Mouse (Mus musculus) stomach, embryonic 16.5 days (tissue): ENCODE data around the gene Fgf14. TPM values are rescaled to one million over a fixed set of nuclear protein-coding genes. Genes with fewer than 3 reads are reported as not detected.

Source experiments
- ATAC-seq: fragments of 200-750 bp; cut with Nextera tagmentation; 2 replicates; pipeline ENCODE4 v1.8.0; 2017; ENCODE audit warnings: moderate number of reproducible peaks, moderate TSS enrichment; ENCODE audit not compliant: insufficient read depth, low FRiP score
- H3K27ac ChIP-seq: fragments of 300-500 bp; sonication (generic); 2 replicates; pipeline ENCODE4 v1.5.1; 2014; ENCODE audit warnings: low read length
- H3K27me3 ChIP-seq: fragments of 300-500 bp; sonication (generic); 2 replicates; pipeline ENCODE4 v1.6.1; 2014; ENCODE audit warnings: low read length, control low read depth, mixed read lengths; ENCODE audit not compliant: control insufficient read depth, insufficient read depth
- H3K36me3 ChIP-seq: fragments of 300-500 bp; sonication (generic); 2 replicates; pipeline ENCODE4 v1.6.1; 2014; ENCODE audit warnings: low read length; ENCODE audit not compliant: control insufficient read depth, insufficient read depth
- H3K4me1 ChIP-seq: fragments of 300-500 bp; sonication (generic); 2 replicates; pipeline ENCODE4 v1.6.1; 2014; ENCODE audit warnings: low read length, control low read depth, mixed read lengths; ENCODE audit not compliant: control insufficient read depth, insufficient read depth
- H3K4me2 ChIP-seq: fragments of 300-500 bp; sonication (generic); 2 replicates; pipeline ENCODE4 v1.6.1; 2014; ENCODE audit warnings: low read depth, low read length, mixed read lengths
- H3K4me3 ChIP-seq: fragments of 300-500 bp; sonication (generic); replicated peaks from 2 replicates; pipeline ENCODE4 v1.5.1; 2014; ENCODE audit warnings: mild to moderate bottlenecking, low read length
- H3K9ac ChIP-seq: fragments of 300-500 bp; sonication (generic); 2 replicates; pipeline ENCODE4 v1.6.1; 2014; ENCODE audit warnings: low read length
- H3K9me3 ChIP-seq: fragments of 300-500 bp; sonication (generic); replicated peaks from 2 replicates; pipeline ENCODE4 v1.6.1; 2016; ENCODE audit warnings: low read length, control low read depth; ENCODE audit not compliant: control insufficient read depth
- WGBS: fragments of 180-500 bp; shearing (Covaris S2); extraction: QIAGEN DNeasy Blood & Tissue Kit; methylation state at CpG from one replicate; pipeline ENCODE4 v1.1.7; 2014; 5-methylcytosine and 5-hydroxymethylcytosine counted together
- polyA plus RNA-seq: library from polyadenylated mRNA; unstranded; fragments of >200 nt; fragmentation: Nextera tagmentation; extraction: Ambion mirVana; gene quantifications from 2 replicates; pipeline ENCODE4 v1.2.1, GENCODE M21; 2015

Fgf14 gene
- polyA plus RNA-seq, 1 experiment from 2014 or later, result 2.6 TPM

DNA sequence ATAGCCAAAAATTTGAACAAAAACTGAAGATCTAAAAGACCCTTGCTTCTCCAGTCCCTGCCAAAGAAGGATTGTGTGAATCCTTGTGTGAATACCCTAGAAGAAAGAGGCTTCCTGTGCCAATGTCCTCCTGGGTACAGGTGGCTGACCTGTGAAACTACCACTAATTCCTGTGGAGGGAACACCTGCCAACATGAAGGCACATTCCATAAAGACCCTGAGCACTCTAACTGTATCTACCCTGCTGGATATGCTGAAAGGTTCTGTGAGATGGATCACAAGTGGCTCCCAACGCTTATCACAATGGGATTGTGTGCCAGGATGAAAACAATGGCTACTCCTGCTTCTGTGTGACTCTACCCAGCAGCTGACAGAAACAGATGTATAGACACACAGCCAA lies 144.9 kb downstream of the Fgf14 start:
- Histone ChIP-seq H3K9me3 (no peaks in the 10 kb centered on the region), H3K27me3 (no peaks in the 10 kb centered on the region), H3K4me2 (no peak overlapping the region), H3K9ac (no peak overlapping the region), H3K36me3 (no peaks in the 10 kb centered on the region), H3K4me3 (no peak overlapping the region), H3K4me1 (no peaks in the 10 kb centered on the region), H3K27ac (no peak overlapping the region)
- no peak for ATAC-seq
- 57% methylated on average over 1 of the region's 1 CpGs for WGBS

DNA sequence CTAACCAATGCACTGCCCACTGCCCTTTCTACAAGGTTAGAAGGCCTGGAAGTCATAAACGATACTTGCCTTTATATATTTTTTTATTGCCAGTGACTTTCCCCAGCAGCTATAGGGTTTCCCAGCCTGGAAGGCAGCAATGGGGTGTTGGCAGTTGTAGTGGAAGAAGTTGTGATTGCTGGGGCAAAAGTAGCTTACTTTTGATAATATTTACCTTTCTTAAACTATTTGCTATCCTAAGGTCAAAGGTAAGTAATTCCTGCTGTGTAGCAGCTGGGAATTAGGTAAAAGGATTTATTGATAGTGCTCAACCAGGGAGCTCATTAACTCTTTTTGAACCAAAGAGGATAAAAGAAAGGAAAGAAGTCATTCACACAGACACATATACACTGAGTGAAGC lies 164.9 kb downstream of the Fgf14 start:
- H3K9me3 ChIP-seq, result no peaks in the 10 kb centered on the region
- no peak overlapping the region for H3K27ac ChIP-seq
- H3K9ac ChIP-seq, result no peak overlapping the region
- H3K27me3 ChIP-seq, result no peaks in the 10 kb centered on the region
- no peaks in the 10 kb centered on the region for H3K36me3 ChIP-seq
- ATAC-seq, result peak; percentile 33; the same call in 1 of the 2 replicates
- no peak overlapping the region for H3K4me2 ChIP-seq
- H3K4me3 ChIP-seq, result no peak overlapping the region
- H3K4me1 ChIP-seq, result no peaks in the 10 kb centered on the region
- 44% methylated on average over 1 of the region's 1 CpGs for WGBS

DNA sequence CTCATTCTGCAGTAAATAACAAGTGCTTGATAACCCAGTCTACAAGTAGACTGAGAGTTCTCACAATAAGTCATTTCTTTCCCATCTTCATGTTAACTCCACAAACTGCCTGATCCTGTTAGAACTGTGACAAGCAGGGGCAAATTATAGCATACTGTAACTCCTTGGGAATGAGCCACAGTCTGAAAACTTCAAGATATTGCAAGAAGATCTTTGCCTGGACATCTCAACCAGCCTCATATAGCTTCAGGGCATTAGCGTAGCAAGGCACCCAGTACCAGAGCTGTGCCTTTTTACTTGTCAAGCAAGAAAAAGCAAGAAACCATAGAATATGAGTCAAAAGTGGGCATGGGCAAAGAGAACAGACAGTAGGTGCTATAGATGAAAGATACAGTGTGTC lies 188.0 kb downstream of the Fgf14 start:
- no peak overlapping the region for H3K9ac ChIP-seq
- H3K4me2 ChIP-seq, result no peak overlapping the region
- no peaks in the 10 kb centered on the region for H3K4me1 ChIP-seq
- H3K27me3 ChIP-seq, result no peaks in the 10 kb centered on the region
- WGBS, result 91% methylated on average over 1 of the region's 1 CpGs
- H3K9me3 ChIP-seq, result no peaks in the 10 kb centered on the region
- no peaks in the 10 kb centered on the region for H3K36me3 ChIP-seq
- no peak overlapping the region for H3K27ac ChIP-seq
- no peak overlapping the region for H3K4me3 ChIP-seq
- ATAC-seq, result no peak

DNA sequence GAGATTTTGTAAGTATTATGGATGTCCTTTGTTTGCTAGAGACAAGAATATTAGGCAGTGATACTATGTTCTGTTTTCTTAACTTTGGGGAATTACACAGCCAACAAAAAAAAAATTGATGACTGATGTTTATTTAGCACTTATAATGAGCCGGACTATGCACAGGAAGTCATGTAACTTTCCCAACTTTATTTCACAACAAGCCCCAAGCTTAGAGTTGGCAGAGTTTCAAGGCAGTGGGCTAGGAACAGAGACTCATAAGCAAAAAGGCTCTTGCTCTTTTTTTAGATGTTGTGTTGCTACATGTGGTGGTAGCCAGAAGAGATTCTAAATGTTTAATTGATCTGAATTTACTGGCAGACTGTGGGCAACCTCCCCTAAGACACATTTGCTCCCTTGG lies 191.7 kb downstream of the Fgf14 start:
- 66% methylated on average over 1 of the region's 1 CpGs for WGBS
- Histone ChIP-seq H3K36me3 (no peaks in the 10 kb centered on the region), H3K4me3 (no peak overlapping the region), H3K4me1 (no peaks in the 10 kb centered on the region), H3K4me2 (no peak overlapping the region), H3K27me3 (no peaks in the 10 kb centered on the region), H3K27ac (no peak overlapping the region), H3K9me3 (no peaks in the 10 kb centered on the region), H3K9ac (no peak overlapping the region)
- no peak for ATAC-seq

DNA sequence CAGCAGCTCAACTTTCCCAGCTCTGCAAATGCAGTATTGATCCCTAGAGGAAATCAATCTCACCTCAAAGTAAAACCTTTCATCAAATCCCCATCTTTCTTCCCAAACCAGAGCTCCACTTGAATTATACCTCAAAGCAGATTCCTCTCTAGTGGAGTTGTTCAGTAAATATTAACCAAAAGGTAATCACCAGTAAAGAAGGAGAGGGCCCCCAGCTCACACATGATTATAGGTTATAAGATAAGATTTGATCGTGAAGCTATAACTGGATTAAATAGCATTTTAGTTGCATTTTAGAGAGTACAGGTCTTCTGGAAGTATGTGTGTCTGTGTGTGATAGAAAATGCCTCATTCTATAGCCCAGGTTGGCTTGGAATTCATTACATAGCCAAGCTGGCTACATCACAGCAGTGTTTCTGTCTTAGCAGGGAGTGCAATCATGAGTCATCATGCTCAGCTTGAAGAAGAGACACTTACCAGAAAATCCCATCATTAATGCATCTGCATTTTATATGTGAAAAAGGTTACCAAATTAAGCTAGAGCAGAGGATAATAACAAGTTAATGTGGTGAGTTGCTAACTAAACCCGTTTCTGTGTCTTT lies 202.8 kb downstream of the Fgf14 start:
- H3K9ac ChIP-seq, result no peak overlapping the region
- no peaks in the 10 kb centered on the region for H3K27me3 ChIP-seq
- no peak overlapping the region for H3K27ac ChIP-seq
- H3K4me1 ChIP-seq, result no peaks in the 10 kb centered on the region
- H3K4me3 ChIP-seq, result no peak overlapping the region
- no peaks in the 10 kb centered on the region for H3K9me3 ChIP-seq
- H3K36me3 ChIP-seq, result no peaks in the 10 kb centered on the region
- WGBS, result 64% methylated on average over 2 of the region's 2 CpGs
- no peak overlapping the region for H3K4me2 ChIP-seq
- no peak for ATAC-seq

DNA sequence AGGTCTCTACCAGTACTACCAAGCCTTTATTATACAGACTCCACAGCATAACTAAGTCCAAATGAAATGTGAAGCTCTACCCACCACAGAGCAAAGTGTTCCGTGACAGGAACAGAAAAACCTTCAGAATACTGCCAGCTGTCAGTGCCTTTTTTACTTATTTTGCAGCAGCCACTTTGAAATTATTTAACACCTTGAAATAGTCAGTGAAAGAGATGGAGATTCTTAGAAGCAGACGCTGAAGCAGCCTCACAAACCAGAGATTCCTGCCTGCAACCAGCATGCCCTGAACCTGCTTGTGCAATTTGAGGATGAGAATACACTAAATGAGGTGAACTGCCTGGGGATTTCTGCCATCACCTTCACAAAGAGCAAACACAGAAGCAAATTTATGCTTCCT lies 206.0 kb downstream of the Fgf14 start:
- no peak overlapping the region for H3K9ac ChIP-seq
- no peak for ATAC-seq
- no peak overlapping the region for H3K4me3 ChIP-seq
- no peak overlapping the region for H3K4me2 ChIP-seq
- H3K9me3 ChIP-seq, result no peaks in the 10 kb centered on the region
- no peaks in the 10 kb centered on the region for H3K4me1 ChIP-seq
- WGBS, result 59% methylated on average over 2 of the region's 2 CpGs
- H3K27me3 ChIP-seq, result no peaks in the 10 kb centered on the region
- no peak overlapping the region for H3K27ac ChIP-seq
- no peaks in the 10 kb centered on the region for H3K36me3 ChIP-seq

DNA sequence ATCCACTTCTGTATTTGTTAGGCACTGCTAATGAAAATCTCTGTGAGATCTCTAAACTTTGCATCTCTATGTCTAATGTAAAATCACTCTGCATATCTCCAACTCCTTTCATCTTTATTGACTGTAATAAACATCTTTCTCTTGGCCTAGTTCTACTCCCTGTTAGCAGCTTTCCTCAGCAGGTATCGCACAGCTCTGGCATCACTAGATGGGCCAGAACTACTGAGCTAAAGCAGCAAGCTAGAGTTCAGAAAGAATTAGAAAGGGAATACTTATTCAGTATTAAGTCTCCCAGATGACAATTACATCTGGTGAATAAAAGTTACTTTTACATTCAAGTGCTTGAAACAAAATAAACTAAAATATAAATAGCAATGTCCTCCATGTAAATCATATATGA lies 221.8 kb downstream of the Fgf14 start:
- Histone ChIP-seq H3K4me1 (no peaks in the 10 kb centered on the region), H3K27ac (no peak overlapping the region), H3K9ac (no peak overlapping the region), H3K4me3 (no peak overlapping the region), H3K9me3 (no peaks in the 10 kb centered on the region), H3K4me2 (no peak overlapping the region), H3K36me3 (no peaks in the 10 kb centered on the region), H3K27me3 (no peaks in the 10 kb centered on the region)
- no peak for ATAC-seq
- WGBS, result 93% methylated on average over 1 of the region's 1 CpGs

DNA sequence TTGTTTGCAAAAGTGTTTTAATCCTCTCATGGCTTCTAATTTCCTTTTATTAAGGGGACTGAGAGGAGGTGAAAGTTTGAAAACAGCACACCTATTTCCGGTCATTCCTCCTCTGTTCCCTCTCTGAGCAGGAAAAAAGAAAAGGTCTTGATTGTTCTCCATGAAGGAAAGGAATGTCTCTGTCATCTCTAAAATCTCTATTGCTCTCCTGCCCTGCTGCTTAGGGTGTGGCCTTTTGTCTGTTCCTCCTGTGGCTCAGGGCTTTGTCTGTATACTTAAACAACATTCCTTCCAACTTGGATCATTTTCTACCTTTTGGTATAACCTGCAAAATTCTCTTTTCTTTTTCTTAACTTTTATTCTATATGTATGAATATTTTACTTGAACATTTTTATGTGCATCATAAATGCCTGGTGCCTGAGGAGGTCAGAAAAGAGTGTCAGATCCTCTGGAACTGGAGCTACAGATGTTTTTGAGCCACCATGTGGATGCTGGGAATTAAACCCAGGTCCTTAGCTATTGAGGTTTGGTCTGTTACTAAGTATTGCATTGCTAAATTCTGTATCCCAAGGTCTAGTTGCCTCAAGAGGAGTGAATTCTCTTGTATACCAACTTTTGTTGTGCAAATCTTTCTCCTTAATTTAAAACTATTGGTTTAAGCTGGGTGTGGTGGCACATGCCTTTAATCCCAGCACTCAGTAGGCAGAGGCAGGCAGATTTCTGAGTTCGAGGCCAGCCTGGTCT lies 230.7 kb downstream of the Fgf14 start:
- H3K4me1 ChIP-seq, result no peaks in the 10 kb centered on the region
- no peak overlapping the region for H3K9ac ChIP-seq
- no peak for ATAC-seq
- H3K4me2 ChIP-seq, result no peak overlapping the region
- H3K9me3 ChIP-seq, result no peaks in the 10 kb centered on the region
- H3K4me3 ChIP-seq, result no peak overlapping the region
- no peak overlapping the region for H3K27ac ChIP-seq
- WGBS, result 58% methylated on average over 2 of the region's 2 CpGs
- no peaks in the 10 kb centered on the region for H3K36me3 ChIP-seq
- H3K27me3 ChIP-seq, result no peaks in the 10 kb centered on the region

DNA sequence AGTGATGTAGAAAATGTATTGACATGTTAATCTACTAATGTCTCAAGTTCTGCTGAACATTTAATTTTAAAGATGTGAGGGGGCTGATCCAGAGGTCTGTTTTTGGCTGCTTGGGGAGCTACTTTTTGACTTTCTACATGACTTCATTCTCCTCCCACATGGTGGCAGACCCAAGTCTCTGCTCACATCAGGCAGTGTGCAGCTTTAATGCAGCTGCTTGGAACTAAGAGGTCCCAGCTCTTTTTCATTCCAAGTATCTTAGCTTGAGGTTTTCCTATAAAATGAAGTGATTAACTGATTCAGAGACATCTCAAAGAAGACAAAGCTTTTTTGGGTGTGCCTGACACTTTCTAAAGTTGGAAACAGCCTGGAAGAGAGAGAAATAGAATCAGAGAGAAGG lies 232.1 kb downstream of the Fgf14 start:
- Histone ChIP-seq H3K27me3 (no peaks in the 10 kb centered on the region), H3K4me3 (no peak overlapping the region), H3K27ac (no peak overlapping the region), H3K9ac (no peak overlapping the region), H3K9me3 (no peaks in the 10 kb centered on the region), H3K4me1 (no peaks in the 10 kb centered on the region), H3K4me2 (no peak overlapping the region), H3K36me3 (no peaks in the 10 kb centered on the region)
- ATAC-seq, result no peak
